Mouse (Mus musculus): Measurements from ENCODE around the gene Pdzd3.

The Pdzd3 gene

GRCm38 (mm10) chr9:44200458-44200857 is 50.8 kb downstream of the Pdzd3 start:
- no peak for DNase-seq (ENCODE audit: low spot score)

- DNase-seq (ENCODE audit: low spot score), result no peak
Observed at GRCm38 (mm10) chr9:44199580-44199979, 51.7 kb downstream of the Pdzd3 start.

- no peak for DNase-seq (ENCODE audit: low spot score)
Observed at GRCm38 (mm10) chr9:44199166-44199565, 52.1 kb downstream of the Pdzd3 start.
